Mouse (Mus musculus) MN1 (cell line): Measurements from ENCODE around the gene Robo3.

Experiments
- DNase-seq: peaks from one replicate; pipeline ENCODE4 v3.0.0-alpha.2; 2016; ENCODE audit warnings: low spot score

Gene Robo3

GRCm38 (mm10) chr9:37368081-37368830 is 64.8 kb downstream of the Robo3 start:
- DNase-seq = no peak

- no peak for DNase-seq
Measured at GRCm38 (mm10) chr9:37367301-37368080, 65.6 kb downstream of the Robo3 start, which contains the start of gene Hepacam. TSS of gene Hepacam (plus strand) at chr9:37367351.

- DNase-seq = no peak
Measured at GRCm38 (mm10) chr9:37365706-37366105, 67.3 kb downstream of the Robo3 start.
